Mouse (Mus musculus) CH12F3 (cell line): ENCODE measurements around the gene Crebrf.

Source experiments
- in situ Hi-C: fragments of 300-500 bp; cut with MboI; formaldehyde crosslinking; loops from 2 replicates; pipeline ENCODE4 v1.14.3; 2020; ENCODE audit warnings: low sequenced_read_pairs

Gene Crebrf

DNA sequence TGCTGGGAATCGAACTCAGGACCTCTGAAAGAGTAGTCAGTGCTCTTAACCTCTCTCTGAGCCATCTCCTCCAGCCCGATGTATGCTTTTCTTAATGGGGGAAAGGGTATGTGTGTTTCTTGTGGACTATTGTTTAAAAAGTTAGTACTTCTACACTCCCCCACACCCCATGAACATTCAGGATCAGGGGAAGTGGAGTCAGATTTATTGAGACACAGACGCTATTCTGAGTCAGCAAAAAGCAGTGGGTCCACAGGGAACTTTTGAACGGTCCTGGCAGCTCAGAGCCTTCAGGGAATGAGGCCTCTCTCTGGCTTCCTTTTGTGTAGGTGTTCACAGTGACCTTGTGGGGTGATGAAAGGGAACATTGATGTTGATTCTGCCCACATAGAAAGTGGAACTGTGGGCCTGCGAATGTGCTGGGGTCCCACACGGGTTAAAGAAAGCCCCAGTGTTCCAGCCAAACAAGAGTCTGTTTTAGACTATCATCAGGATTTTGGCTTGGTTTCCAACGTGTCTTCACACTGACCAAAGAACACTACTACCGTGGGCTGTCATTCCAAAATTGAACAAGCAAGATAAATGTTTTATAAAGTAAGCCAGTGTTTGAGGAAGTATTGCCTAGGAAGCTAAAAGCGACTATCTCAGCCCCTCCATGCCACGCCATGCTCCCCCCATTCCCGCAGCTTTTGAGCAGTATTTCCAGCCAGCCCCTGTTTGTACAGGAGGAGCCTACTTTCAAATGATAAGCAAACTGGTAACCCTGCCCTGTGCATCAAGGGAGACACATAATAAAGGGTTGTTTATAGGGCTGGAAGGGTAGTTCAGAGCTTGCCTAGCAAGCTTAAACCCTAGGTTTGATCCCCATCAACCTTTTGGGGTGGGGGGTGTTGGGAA, 9.7 kb upstream of the Crebrf start:
- in situ Hi-C loops: no loop called here

DNA sequence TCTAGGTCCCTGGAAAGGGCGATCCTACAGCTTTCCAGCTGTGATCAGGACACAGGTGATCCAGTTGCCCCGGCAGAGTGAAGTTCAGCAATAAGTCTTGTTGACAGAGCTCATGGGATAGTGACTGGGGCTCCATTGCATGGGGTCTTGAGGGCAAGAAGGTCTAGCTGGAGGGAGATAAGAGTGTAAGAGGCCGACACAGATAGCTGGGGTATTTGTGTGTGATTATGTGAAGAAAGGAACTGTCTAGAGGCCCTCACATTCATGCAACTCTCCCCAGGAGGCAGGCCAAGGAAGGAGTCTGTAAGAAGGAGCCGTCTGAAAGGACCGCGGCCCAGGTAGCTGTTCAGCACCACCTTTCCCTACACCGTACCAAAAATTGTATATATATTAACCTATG, 8.4 kb upstream of the Crebrf start:
- in situ Hi-C loops: no loop called here

DNA sequence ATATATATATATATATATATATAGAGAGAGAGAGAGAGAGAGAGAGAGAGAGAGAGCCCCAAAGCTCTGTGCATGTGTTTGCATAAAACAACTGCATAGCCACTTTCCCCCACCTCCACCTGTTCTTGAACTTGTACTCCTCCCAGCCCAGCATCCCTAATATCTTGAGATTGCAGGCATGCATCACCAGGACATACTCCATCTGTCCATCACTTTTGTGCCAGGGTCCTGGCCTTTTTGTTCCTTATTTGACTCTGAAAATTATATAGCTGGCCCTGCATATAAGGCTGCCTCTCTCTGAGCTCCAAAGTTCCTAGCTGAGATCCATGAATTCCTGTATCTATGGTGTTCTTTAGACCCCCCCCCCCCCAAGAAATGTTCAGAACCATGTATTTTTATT, 7.0 kb upstream of the Crebrf start:
- in situ Hi-C loops: no loop called here

DNA sequence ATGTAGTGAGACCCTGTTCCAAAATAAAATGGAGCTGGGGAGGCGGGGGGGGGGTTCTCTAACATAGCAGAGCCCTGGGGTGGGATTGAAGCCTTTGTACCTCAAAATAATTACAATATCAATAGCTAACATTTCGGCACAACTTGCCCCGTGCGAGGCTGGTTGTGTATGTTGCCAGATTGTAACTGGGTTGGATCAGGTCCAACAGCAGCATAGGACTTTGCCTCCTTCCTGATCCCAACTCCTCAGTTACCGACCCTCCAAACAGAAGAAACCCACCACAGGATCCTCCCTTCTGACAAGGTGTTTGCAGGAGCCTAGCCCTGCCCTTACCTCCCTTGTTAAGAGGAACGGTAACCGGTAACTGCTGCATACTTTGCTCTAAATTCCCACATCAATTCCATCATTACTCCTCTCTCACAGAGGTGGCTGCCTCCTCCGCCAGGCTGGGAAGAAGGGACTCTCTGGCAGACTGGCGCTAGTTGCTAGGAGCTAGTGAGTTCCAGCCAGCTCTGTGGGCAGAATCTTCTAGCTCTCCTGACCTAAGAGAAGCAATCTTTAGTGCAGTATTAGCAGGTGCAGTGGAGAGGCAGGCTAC, 6.4 kb upstream of the Crebrf start:
- in situ Hi-C loops: no loop called here

DNA sequence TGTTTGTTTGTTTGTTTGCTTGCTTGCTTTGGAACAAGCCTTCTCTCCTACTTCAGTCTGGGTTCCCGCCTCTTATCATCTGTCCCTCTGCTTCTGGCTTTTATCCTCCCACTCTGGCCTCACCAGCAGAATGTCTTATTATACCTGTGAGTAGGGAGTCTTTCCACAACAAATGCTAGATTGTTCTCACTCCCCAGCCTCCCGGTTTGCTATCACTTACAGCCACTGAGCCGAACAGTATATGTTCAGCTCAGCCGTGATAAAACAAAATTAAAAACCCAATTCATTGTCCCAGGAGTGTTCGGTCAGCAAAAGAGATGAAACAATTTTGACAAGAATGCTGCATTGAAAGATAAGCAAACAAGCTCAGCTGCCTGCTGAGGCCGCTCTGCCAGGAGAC, 5.4 kb upstream of the Crebrf start:
- in situ Hi-C loops: no loop called here

DNA sequence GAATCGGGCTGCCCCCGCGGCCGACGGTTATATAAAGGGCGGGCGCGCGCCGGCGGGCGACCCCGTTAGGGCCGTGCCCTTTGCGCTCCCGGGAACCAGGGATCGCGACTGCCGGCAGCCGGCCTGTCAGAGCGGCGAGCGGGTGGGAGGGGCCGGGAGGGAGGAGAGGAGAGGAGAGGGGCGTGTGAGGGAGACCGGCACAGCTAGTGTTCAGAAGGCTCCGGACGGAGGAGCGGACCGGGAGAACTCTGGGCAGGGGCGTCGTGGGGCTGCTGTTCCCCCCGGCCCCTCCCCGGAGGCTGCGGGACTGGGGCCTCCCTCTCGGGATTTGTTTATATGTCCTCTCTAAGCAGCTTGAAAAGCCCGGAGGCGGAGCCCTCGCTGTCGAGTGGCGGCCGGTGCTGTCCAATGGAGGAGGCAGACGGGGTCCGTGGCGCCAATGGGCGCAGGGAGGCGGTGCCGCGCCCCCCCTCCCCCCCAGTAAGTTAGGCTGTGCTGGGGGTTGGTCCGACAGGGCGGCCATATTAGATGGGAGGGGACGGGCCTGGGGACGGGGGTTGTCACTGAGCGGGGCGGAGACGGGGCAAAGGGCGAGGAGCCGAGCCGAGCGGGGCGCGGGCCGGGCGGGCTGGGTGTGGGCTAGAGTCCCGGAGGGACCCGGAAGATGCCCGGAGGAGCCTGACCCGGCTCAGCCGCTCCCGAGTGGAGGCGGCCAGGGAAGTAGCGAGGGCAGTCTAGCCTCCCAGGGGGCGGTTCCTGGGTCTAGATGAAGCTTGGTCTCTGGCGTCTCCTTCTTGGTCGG, 667 bp downstream of the Crebrf start:
- in situ Hi-C loops: no loop called here

DNA sequence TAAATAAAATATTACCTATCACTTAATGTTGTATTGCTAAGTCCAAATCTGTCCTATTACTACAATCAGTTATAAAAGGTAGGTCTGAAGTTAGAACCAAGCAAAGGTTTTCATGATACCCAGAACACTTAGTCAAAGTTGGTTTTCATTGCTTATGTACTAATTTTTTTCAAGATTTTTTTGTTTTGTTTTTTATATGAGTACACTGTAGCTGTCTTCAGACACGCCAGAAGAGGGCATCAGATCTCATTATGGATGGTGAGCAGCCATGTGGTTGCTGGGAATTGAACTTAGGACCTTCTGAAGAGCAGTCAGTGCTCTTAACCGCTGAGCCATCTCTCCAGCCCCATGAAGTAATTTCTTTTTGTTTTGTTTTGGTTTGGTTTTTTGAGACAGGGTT, 2.4 kb downstream of the Crebrf start:
- in situ Hi-C loops: no loop called here

DNA sequence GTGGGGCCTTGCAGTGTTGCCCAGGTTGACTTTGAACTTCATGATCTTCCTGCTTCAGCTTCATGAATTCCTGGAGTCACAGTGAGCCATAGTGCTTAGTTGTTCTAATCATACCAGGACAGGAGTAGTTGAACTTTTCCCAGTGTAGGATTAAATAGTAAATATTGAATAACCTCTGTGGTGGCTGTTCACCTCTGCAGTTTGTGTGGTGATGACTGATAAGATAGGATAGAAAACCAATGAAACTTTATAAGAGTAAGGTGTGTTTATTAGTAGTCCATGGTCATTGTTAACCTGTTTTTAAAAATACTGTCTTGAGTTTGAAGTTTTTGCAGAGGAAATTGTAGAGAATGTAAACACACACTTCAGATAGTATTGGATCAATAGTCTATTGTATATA, 4.0 kb downstream of the Crebrf start:
- in situ Hi-C loops: no loop called here

DNA sequence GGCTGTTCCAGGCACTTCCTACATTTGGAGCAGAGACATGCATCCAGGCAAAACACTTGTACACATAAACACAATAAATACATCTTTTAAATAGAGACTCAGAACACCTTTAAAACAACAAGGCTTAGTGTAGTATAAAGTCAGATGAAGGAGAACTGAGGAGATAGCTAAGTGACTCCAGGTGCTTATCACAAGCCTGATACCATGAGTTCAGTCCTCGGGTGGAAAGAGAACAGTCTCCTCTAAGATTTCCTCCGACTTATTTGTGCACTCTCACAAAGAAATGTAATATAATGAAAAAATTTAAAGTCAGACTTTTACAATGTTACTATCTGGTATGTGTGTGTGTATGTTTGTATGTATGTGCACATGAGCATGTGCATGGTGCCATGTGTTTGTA, 6.4 kb downstream of the Crebrf start:
- in situ Hi-C loops: no loop called here

DNA sequence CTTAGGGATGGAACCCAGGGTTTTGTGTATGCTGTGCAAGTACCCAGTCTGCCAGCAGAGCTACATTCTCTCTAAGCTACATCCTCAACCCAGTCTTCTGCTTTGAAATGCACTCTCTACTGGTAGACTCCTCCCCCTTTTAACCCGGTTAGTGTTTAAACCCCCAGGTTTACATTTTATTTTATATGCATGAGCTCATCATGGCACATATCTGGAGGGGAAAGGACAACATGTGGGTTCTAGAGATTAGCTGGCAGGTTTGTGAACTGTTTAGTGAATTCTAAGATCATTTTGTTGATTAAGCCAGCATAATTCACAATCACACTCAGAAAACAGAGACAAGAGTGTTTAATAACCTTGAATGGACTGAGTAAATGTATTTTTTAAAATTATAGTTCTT, 9.3 kb downstream of the Crebrf start:
- in situ Hi-C loops: no loop called here

DNA sequence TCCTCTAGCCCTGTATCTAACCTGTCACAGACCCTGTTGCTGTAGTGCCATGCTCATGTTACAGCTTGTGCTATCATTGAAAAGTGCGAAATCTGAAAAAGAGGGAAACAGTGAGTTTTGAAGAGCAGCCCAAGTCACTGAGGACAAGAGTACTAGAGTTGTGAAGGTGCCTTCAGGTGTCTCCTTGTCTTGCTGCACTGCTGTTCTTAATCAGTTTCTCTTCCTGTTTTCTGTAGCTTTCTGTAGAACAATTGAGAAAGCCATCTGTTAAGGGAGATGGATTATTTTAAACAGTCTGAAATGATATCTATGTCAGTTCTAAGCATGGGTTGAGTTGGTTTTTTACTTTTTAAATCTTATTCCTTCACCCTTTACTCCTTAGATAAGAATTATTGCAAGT, 11.2 kb downstream of the Crebrf start:
- in situ Hi-C loops: no loop called here

DNA sequence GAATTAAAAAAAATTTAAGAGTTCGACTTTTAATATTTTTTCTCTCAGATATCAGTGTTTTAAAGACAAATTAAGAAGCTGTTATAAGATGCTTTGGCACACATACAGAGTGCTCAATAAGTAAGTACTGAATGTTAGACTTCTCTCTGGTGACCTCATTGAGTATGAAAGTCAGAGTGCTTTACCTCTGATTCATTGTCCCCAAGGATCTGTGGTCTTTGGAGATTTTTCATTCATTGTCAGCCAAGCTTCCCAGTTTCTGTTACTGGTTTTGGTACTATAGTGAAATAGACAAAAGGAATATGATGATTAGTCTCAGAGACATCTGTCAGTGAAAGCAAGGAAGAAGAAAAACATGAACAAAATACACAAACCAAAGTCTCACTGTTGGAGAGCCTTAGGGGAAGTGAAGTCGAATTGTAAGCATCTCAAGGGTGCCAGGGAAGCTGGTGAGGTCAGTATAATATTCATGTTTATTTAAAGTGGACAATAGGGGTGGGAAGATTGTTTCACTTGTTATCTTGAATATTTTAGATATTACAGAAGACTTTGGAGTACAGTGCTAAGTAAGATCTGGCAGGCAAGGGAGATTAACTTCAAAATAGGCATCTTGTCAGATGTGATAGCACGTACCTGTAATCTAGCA, 11.8 kb downstream of the Crebrf start:
- in situ Hi-C loops: no loop called here

DNA sequence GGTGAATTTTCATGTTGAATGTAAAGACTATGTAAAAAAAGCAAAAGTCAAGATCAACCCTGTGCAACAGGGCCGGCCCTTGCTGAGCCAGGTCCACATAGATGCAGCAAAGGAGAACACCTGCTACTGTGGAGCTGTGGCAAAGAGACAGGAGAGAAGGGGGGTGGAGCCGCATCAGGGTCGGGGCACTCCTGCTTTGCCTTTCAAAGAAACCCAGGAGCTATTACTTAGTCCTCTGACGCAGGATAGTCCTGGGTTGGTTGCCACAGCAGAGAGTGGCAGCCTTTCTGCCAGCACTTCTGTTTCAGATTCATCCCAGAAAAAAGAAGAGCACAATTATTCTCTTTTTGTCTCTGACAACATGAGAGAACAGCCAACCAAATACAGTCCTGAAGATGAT, 27.1 kb downstream of the Crebrf start:
- in situ Hi-C loops: no loop called here

DNA sequence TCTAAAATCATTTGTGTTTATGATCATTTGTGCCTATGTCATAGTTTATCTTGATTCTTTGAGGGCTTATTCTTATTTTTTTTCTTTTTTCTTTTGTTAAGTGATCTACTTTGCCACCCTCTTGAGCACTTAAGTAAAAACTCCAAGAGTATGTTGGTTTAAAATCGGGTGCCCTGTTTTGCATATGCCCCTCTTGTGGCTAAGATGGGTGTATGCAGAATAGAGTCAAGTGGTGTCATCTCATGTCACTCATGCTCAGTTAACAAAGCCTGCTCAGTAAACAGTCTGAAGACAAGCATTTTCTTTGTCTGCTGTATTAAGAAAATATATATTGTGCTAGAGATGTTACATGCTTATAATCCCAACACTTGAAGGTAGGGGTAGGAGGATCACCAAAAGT, 27.8 kb downstream of the Crebrf start:
- in situ Hi-C loops: no loop called here

DNA sequence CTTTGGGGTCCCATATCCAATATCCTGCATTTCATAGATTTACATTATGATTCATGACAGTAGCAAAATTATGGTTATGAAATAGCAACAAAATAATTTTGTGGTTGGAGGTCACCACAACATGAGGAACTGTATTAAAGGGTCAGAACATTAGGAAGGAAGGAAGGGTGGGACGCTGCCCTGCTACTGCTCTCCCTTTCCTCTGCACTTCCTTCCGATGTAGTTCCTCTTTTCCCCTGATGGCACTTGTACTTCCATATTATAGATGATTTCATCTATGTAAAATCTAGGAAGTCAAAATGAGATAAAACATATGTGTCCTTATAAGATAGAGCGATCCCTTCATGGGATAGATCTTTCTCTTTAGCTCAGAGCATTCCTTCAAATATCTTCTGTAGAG, 34.5 kb downstream of the Crebrf start:
- in situ Hi-C loops: no loop called here

DNA sequence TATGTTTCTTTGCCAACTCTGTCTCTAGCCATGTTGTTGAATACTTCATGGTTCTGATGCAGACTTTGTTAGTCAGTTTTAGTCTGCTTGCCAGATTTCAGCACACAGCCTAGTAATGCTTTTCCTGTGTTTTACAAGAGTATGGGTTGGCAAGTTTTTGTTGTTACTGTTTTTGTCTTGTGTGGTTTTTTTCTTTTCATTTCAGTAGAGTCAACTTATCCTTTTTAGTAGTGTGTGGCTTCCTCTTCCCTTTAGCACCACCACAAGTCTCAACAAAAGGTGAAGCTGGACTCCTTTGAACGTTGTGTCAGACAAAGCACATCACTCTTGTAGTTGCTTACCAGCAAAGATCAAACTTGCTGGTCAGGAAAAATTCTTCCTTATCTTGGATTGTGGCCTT, 36.8 kb downstream of the Crebrf start:
- in situ Hi-C loops: no loop called here

DNA sequence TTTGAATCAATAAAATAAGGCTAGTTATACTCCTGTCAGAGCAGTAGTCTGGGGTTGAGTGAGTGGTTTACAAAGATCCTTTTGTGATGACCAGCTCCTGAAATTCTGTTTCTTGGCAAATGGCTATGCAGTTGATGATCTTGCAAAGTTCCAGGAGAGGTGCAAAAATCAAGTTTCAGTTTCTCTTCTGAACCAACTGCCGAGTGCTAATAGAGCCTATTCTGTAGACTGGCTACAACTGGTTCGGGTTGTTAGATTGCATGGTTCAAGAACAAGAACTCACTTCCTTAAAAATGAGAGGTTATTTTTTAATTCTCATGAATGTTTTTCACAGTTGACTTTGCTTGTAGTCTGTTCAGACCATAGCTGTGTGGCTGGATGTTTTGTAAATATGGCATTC, 38.0 kb downstream of the Crebrf start:
- in situ Hi-C loops: no loop called here

DNA sequence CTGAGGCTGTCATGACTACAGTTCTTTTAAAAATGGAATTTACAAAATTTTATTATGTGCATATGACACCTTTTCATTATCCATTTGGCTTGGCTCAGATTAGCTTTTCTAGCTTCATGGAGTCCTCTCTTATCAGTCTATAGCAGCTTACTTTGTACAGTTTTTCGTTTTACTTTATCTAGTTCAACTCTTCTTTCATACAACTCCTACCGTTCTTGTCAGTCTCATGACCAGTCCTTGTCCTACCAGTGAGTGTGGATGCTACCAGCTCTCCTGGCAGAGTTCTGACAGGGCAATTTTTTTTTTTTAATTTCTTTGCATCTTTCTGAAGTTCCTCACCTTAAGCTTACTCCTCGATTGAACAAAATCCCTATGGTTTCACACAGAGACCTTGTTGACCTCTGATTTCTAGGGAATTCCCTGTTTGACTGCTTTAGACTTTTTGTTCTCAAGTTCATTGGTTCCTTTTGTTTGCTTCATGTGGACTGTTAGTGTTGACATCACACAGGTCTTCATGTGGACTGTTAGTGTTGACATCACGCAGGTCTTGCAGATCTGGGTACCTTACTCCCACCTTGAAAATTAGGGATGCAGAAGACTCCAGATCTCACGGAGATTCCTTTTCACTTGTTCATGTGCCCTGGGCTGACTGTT, 51.8 kb downstream of the Crebrf start:
- in situ Hi-C loops: no loop called here

DNA sequence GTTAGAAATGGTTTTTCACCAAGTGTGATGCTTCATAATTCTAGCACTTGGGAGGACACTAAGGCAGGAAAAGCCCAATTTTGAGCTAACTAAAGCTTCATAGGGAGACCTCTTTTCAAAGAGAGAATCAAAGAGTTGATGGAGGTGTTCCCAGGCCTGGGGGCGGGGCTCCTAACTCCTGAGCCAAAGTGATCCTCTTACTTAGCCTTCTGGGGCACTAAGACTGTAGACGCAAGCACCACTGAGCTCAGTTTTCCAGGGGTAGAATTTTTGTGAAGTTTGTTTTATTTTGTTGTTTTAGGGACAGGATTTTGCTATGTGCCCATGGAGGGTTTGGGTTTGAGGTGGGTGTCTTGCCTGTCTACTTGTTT, 52.3 kb downstream of the Crebrf start:
- in situ Hi-C loops: no loop called here

DNA sequence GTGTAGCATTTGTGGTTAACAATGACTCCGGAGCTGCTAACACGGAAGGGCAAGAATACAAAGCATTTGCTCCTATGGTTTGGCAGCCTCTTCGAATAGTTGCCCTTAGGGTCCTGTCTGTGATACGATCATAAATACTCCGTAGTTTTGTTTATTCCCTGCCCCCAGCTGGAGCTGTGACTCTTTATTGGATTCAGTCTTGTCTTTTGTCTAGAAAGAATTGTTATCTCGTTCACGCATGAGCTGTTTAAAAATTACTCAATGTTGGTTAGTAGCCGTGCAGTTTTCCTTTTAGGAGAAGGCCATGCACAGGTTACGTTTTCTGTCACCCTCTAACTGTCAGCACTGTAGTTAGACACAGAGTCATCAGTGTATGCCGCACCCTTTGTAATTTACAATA, 60.8 kb downstream of the Crebrf start:
- in situ Hi-C loops: no loop called here

DNA sequence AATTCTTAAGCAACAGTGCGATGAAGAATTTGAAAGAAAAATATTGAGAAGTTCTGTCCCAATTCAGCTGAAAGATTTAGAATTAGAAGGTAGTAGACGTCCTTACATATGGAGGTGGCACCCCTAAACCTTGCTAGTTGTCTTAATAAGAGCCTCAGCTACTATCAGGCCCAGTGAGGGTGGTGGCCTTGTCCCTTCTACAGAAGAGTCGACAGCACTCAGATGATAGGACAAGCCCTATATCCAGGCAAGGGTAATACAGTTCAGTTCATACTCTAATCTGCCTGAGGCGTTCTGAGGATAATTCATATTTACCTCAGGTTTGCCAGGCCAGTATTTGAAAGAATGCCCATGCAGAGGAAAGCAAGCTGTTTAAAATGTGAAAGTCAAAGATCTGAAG, 62.6 kb downstream of the Crebrf start:
- in situ Hi-C loops: no loop called here
